Mouse (Mus musculus): ENCODE results near the gene Tubgcp5. TPM values are rescaled to one million over a fixed set of nuclear protein-coding genes. Genes with fewer than 3 reads are reported as not detected.
"Not testable (repeated sequence)": the region's sequence is repeated elsewhere in the genome, so short reads cannot be mapped to it uniquely, and the experiment has no call there.

Gene Tubgcp5
- polyA plus RNA-seq (2015; fragmentation: Nextera tagmentation; extraction: Ambion mirVana), result 6.4 and 6.5 TPM in 2 replicates

GRCm38 (mm10) chr7:55793952-55794603 is at the start of gene Tubgcp5:
Gene Tubgcp5, plus strand, starts transcription at chr7:55794154.
- under 1% methylated on average over 51 of the region's 51 CpGs for WGBS (ENCODE audit: insufficient replicate concordance)
- ATAC-seq (ENCODE audit: insufficient read depth), result peak; percentile 99
- peak within 1 kb of the TSS; percentile 82 for H3K4me3 ChIP-seq (replicated peaks)
- H3K27me3 ChIP-seq, result no peaks in the 10 kb centered on the region
- peak within 1 kb of the TSS; percentile 80 for H3K4me2 ChIP-seq
- H3K9ac ChIP-seq, result peak within 1 kb of the TSS; percentile 81
- 0 out of 2 replicates have a peak within 1 kb of the TSS, but pooled peaks have one; percentile 64 for H3K27ac ChIP-seq (replicated peaks)
- H3K9me3 ChIP-seq (replicated peaks), result no peaks in the 10 kb centered on the region
- peaks cover 26% of the 10 kb centered on the region for H3K36me3 ChIP-seq (replicated peaks)
- H3K4me1 ChIP-seq (replicated peaks), result peaks cover 26% of the 10 kb centered on the region

GRCm38 (mm10) chr7:55744566-55745220 is 49.3 kb upstream of the Tubgcp5 start:
- Histone ChIP-seq H3K9me3 (replicated peaks) (no peaks in the 10 kb centered on the region), H3K27ac (replicated peaks) (no peak overlapping the region), H3K4me3 (replicated peaks) (no peak overlapping the region), H3K4me1 (replicated peaks) (no peaks in the 10 kb centered on the region), H3K27me3 (no peaks in the 10 kb centered on the region), H3K36me3 (replicated peaks) (no peaks in the 10 kb centered on the region), H3K4me2 (no peak overlapping the region), H3K9ac (no peak overlapping the region)
- ATAC-seq (ENCODE audit: insufficient read depth), result no peak
- 54% methylated on average over 10 of the region's 10 CpGs for WGBS (ENCODE audit: insufficient replicate concordance)

GRCm38 (mm10) chr7:55750841-55751240 is 43.1 kb upstream of the Tubgcp5 start:
- H3K27ac ChIP-seq (replicated peaks), result no peak overlapping the region
- H3K4me2 ChIP-seq, result no peak overlapping the region
- H3K36me3 ChIP-seq (replicated peaks), result no peaks in the 10 kb centered on the region
- H3K4me3 ChIP-seq (replicated peaks), result no peak overlapping the region
- WGBS (ENCODE audit: insufficient replicate concordance), result 40% methylated on average over 3 of the region's 3 CpGs
- no peak overlapping the region for H3K9ac ChIP-seq
- no peaks in the 10 kb centered on the region for H3K27me3 ChIP-seq
- no peak for ATAC-seq (ENCODE audit: insufficient read depth)
- H3K4me1 ChIP-seq (replicated peaks), result no peaks in the 10 kb centered on the region
- no peaks in the 10 kb centered on the region for H3K9me3 ChIP-seq (replicated peaks)

GRCm38 (mm10) chr7:55759346-55759745 is 34.6 kb upstream of the Tubgcp5 start:
- H3K4me2 ChIP-seq, result no peak overlapping the region
- H3K36me3 ChIP-seq (replicated peaks), result no peaks in the 10 kb centered on the region
- H3K9ac ChIP-seq, result no peak overlapping the region
- H3K4me1 ChIP-seq (replicated peaks), result no peaks in the 10 kb centered on the region
- H3K27ac ChIP-seq (replicated peaks), result no peak overlapping the region
- H3K27me3 ChIP-seq, result no peaks in the 10 kb centered on the region
- H3K4me3 ChIP-seq (replicated peaks), result no peak overlapping the region
- ATAC-seq (ENCODE audit: insufficient read depth), result no peak
- H3K9me3 ChIP-seq (replicated peaks), result no peaks in the 10 kb centered on the region
- 43% methylated on average over 3 of the region's 3 CpGs for WGBS (ENCODE audit: insufficient replicate concordance)

GRCm38 (mm10) chr7:55767926-55768325 is 26.0 kb upstream of the Tubgcp5 start, which contains the start of gene Siglech:
Gene Siglech, plus strand, starts transcription at chr7:55768178.
- Histone ChIP-seq H3K4me3 (replicated peaks) (no peak within 1 kb of the TSS), H3K27ac (replicated peaks) (no peak within 1 kb of the TSS), H3K4me2 (no peak within 1 kb of the TSS), H3K27me3 (no peaks in the 10 kb centered on the region), H3K9me3 (replicated peaks) (no peaks in the 10 kb centered on the region), H3K36me3 (replicated peaks) (no peaks in the 10 kb centered on the region), H3K9ac (no peak within 1 kb of the TSS), H3K4me1 (replicated peaks) (no peaks in the 10 kb centered on the region)
- ATAC-seq (ENCODE audit: insufficient read depth), result no peak
- 13% methylated on average over 3 of the region's 3 CpGs for WGBS (ENCODE audit: insufficient replicate concordance)

GRCm38 (mm10) chr7:55780011-55780410 is 13.9 kb upstream of the Tubgcp5 start:
- Histone ChIP-seq H3K27ac (replicated peaks) (no peak overlapping the region), H3K27me3 (no peaks in the 10 kb centered on the region), H3K9ac (no peak overlapping the region), H3K4me2 (no peak overlapping the region), H3K36me3 (replicated peaks) (no peaks in the 10 kb centered on the region), H3K9me3 (replicated peaks) (no peaks in the 10 kb centered on the region), H3K4me3 (replicated peaks) (no peak overlapping the region), H3K4me1 (replicated peaks) (no peaks in the 10 kb centered on the region)
- ATAC-seq (ENCODE audit: insufficient read depth), result no peak
- WGBS (ENCODE audit: insufficient replicate concordance), result 40% methylated on average over 4 of the region's 4 CpGs

GRCm38 (mm10) chr7:55782493-55782892 is 11.5 kb upstream of the Tubgcp5 start:
- Histone ChIP-seq H3K4me1 (replicated peaks) (no peaks in the 10 kb centered on the region), H3K9ac (no peak overlapping the region), H3K36me3 (replicated peaks) (no peaks in the 10 kb centered on the region), H3K9me3 (replicated peaks) (no peaks in the 10 kb centered on the region), H3K27me3 (no peaks in the 10 kb centered on the region), H3K27ac (replicated peaks) (no peak overlapping the region), H3K4me3 (replicated peaks) (no peak overlapping the region), H3K4me2 (no peak overlapping the region)
- ATAC-seq (ENCODE audit: insufficient read depth), result no peak
- 37% methylated on average over 3 of the region's 3 CpGs for WGBS (ENCODE audit: insufficient replicate concordance)

- Histone ChIP-seq H3K27me3 (no peaks in the 10 kb centered on the region), H3K9ac (no peak overlapping the region), H3K9me3 (replicated peaks) (no peaks in the 10 kb centered on the region), H3K4me2 (no peak overlapping the region), H3K4me1 (replicated peaks) (no peaks in the 10 kb centered on the region), H3K4me3 (replicated peaks) (no peak overlapping the region), H3K36me3 (replicated peaks) (no peaks in the 10 kb centered on the region), H3K27ac (replicated peaks) (no peak overlapping the region)
- ATAC-seq (ENCODE audit: insufficient read depth), result peak; percentile 52
- 4% methylated on average over 3 of the region's 3 CpGs for WGBS (ENCODE audit: insufficient replicate concordance)
These were observed 9.4 kb upstream of the Tubgcp5 start for GRCm38 (mm10) chr7:55784580-55784979.

GRCm38 (mm10) chr7:55790586-55790985 is 3.4 kb upstream of the Tubgcp5 start:
- not testable (repeated sequence) for ATAC-seq (ENCODE audit: insufficient read depth); H3K27me3 ChIP-seq; H3K4me2 ChIP-seq; H3K27ac ChIP-seq (replicated peaks); H3K4me3 ChIP-seq (replicated peaks); H3K9me3 ChIP-seq (replicated peaks); H3K9ac ChIP-seq; H3K36me3 ChIP-seq (replicated peaks)
- peaks cover 20% of the 10 kb centered on the region for H3K4me1 ChIP-seq (replicated peaks)
- WGBS (ENCODE audit: insufficient replicate concordance), result 41% methylated on average over 5 of the region's 5 CpGs

GRCm38 (mm10) chr7:55792280-55792679 is 1.7 kb upstream of the Tubgcp5 start:
- WGBS (ENCODE audit: insufficient replicate concordance), result 61% methylated on average over 3 of the region's 3 CpGs
- no peak overlapping the region for H3K27ac ChIP-seq (replicated peaks)
- no peaks in the 10 kb centered on the region for H3K27me3 ChIP-seq
- no peak overlapping the region for H3K4me3 ChIP-seq (replicated peaks)
- no peak overlapping the region for H3K9ac ChIP-seq
- peaks cover 14% of the 10 kb centered on the region for H3K36me3 ChIP-seq (replicated peaks)
- no peak for ATAC-seq (ENCODE audit: insufficient read depth)
- H3K9me3 ChIP-seq (replicated peaks), result no peaks in the 10 kb centered on the region
- no peak overlapping the region for H3K4me2 ChIP-seq
- peaks cover 26% of the 10 kb centered on the region for H3K4me1 ChIP-seq (replicated peaks)

GRCm38 (mm10) chr7:55793236-55793951 is 560 bp upstream of the Tubgcp5 start:
- H3K9ac ChIP-seq, result peak overlapping the region; percentile 81

More at GRCm38 (mm10) chr7:55793236-55793951, 560 bp upstream of the Tubgcp5 start:
- no peak overlapping the region for H3K27ac ChIP-seq (replicated peaks)
- H3K4me3 ChIP-seq (replicated peaks), result peak overlapping the region; percentile 82
- H3K27me3 ChIP-seq, result no peaks in the 10 kb centered on the region
- 37% methylated on average over 13 of the region's 13 CpGs for WGBS (ENCODE audit: insufficient replicate concordance)
- H3K4me2 ChIP-seq, result peak overlapping the region; percentile 80
- no peak for ATAC-seq (ENCODE audit: insufficient read depth)
- peaks cover 21% of the 10 kb centered on the region for H3K36me3 ChIP-seq (replicated peaks)
- peaks cover 26% of the 10 kb centered on the region for H3K4me1 ChIP-seq (replicated peaks)
- no peaks in the 10 kb centered on the region for H3K9me3 ChIP-seq (replicated peaks)

Data from liver, embryonic 15.5 days (tissue).